In genomic region chr15:97449001-97449400, GRCm38 (mm10) we compare ENCODE assay signal across 18 mouse cellular contexts.
DNase-seq lines count a peak whose midpoint lies in the region; ATAC-seq lines count a peak whose summit lies in the region.
"Had no signal": no experiment of that assay in that cellular context is flagged by ENCODE, and none has a peak within 500 bp of the region (broad histone marks: within the 10 kb centered on the region; RNA-seq: fewer than 3 reads in every experiment).

No protein-coding gene starts in this region.

- DNase-seq in CD4-positive, CD25-positive, alpha-beta regulatory T cell, adult 2 months (ENCODE audit: low read depth, low spot score) = peak; percentile 19
- peak; percentile 63 for DNase-seq in MEL-GATA-1-ER (ENCODE audit: extremely low read depth, low read depth)
- peak; percentile 40 for DNase-seq in naive thymus-derived CD4-positive, alpha-beta T cell, adult 2 months (ENCODE audit: low read depth)
- no peak for DNase-seq in left cerebral cortex, postnatal 25 days (ENCODE audit: low spot score in 2 of 2)
- DNase-seq in adrenal gland, postnatal 4 days (ENCODE audit: low spot score in 2 of 2) = no peak
- DNase-seq: adrenal gland, adult 2 months; adrenal gland, postnatal 14 days; cerebellum, adult 11-12 months; cerebellum, adult 8-10 months; cerebellum, postnatal 36 days; embryo, embryonic 11 days; gastrocnemius, postnatal 10 days; gastrocnemius, postnatal 36 days; heart, adult 11 months had no signal

- intact Hi-C loops in left cerebral cortex, postnatal 25 days (cut with DNase I) = no loop called here

- ATAC-seq in CD4-positive, CD25-positive, alpha-beta regulatory T cell, adult 4 months = no peak
- ATAC-seq: forebrain, embryonic 15.5 days; hindbrain, embryonic 16.5 days; intestine, embryonic 15.5 days had no signal

Comparison
In these comparisons a context has a peak if more than half of its experiments do, and no peak if none do; other contexts are left out.
1. DNase-seq: peak in CD4-positive, CD25-positive, alpha-beta regulatory T cell, adult 2 months (single experiment), MEL-GATA-1-ER (single experiment) and naive thymus-derived CD4-positive, alpha-beta T cell, adult 2 months (single experiment); none in left cerebral cortex, postnatal 25 days (0 of 2) and adrenal gland, postnatal 4 days (0 of 2).